Mouse (Mus musculus): ENCODE data around the gene Tra2b. TPM values are rescaled to one million over a fixed set of nuclear protein-coding genes. Genes with fewer than 3 reads are reported as not detected.
"Not testable (repeated sequence)": the region's sequence is repeated elsewhere in the genome, so short reads cannot be mapped to it uniquely, and the experiment has no call there.

The Tra2b gene
- total RNA-seq, 2 experiments from 2014 or later: 51.9 to 62.9 TPM

DNA sequence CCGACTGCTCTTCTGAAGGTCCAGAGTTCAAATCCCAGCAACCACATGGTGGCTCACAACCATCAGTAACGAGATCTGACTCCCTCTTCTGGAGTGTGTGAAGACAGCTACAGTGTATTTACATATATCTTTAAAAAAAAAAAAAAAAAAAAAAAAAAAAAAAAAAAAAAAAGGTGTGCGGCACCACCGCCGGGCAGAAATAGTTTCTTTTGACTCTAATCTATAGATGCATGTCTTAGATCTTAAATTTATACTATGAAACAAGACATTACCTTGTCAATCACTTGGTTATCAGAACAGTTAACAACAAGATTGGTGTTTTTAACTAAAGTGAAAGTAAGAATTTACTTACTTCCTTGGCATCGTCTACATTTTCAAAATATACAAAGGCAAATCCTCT lies 13.6 kb downstream of the Tra2b start:
- intact Hi-C loops (cut with DNase I); DNase-seq: not testable (repeated sequence)

DNA sequence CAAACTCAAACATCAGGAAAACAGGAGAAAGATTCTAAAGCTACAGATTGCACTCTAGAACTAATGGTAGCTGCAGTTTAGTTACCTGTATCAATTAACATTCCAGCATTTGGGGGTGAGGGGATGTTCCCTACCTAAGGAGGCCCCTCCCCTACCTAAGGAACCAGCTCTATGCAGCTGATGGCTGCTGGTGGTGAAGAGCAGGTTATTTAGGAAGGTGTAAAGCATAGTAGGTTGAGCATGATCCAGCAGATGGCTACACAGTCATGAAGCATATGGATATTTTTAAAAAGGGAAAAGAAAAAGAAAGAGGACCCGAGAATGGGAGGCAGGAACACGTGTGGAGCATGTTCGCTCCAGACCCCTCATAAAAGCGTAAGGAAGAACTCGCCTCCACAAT lies 15.5 kb downstream of the Tra2b start:
- DNase-seq: no peak
- intact Hi-C loops (cut with DNase I): no loop called here

DNA sequence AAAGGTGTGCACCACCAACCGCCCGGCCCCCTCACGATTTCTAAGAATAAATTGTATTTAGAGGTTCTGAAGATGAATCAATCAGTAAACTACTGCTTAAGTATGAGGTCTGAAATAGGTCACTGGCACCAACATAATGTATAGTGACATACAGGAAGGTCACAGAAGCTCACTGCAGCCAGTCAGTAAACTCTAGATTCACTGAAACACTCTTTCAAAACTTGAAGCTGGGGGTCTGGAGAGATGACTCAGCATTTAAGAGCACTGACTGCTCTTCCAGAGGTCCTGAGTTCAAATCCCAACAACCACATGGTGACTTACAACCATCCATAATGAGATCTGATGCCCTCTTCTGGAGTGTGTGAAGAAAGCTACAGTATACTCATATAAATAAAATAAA lies 16.1 kb downstream of the Tra2b start:
- no peak for DNase-seq
- intact Hi-C loops (cut with DNase I): no loop called here

DNA sequence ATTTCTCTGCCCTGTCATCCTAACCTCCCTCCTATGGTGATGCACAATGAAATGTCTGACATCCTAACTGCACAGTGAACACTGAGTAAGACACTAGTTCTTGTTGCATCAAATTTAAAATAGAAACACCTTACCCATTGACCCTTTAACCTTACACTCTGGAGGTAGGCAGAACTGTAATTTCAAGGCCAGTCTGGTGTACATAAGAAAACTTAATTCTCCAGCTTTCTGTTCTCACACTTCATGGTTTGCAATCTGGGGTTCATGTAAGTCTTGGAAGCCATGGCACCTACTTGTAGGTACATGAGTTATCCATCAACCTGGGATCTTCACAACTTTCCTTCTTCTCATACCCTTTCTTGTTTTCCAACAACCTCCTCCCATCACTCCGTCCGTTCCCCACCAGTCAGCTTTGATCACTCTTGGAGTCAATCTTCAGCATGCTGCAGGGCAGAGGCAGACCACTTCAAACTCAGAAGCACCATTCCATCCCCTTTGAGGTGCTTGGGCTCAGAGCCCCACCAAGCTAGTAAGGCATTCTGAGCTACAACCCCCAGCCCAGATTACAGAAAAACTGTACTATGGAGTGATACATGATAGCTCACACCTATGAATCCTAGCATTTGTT lies 23.5 kb downstream of the Tra2b start:
- intact Hi-C loops (cut with DNase I): loop anchor here (5.0 kb wide), 1 partner anchor 80 kb away; the partner anchor contains the start of gene Igf2bp2
- no peak for DNase-seq

DNA sequence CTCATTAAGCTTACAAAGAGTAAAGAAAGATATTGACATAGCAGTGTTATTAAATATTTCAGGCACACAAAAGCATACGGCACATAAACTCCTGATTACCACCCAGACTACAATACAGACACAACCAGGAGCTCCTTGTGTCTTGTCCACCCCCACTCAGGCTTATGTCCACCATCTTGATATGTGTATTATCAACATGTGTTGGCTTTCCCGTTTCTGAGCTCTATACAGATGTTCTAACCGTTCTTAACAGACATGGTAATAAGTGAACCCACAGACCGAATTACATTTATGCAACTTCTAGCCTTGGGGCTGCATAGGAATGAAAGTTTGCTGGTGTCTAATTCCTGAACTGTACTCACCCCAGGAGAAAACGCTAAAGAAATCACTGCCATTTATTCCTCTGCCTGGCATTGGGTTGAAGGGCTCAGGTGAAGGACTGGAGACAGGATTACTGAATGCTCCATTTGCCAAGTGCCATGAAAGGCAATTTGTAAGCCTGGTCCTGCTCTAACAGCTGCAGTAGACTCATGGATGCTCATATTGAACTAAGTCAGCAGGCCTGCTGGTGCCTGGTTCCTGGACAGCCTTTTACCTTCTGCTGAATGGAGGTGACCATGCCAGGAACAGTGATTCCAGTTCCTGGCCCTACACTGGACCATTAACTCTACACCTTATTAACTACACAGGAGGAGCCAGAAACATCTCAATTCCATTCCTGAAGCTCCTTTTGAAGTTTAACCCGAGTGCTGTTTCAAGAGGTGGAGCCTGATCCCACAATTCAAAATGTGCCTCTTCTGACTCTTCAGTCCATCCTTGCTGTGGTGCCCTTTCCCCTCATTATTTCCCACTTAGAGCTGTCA lies 24.2 kb downstream of the Tra2b start:
- intact Hi-C loops (cut with DNase I): loop anchor here (5.0 kb wide), 1 partner anchor 79 kb away; the partner anchor contains the start of gene Igf2bp2
- DNase-seq: no peak

DNA sequence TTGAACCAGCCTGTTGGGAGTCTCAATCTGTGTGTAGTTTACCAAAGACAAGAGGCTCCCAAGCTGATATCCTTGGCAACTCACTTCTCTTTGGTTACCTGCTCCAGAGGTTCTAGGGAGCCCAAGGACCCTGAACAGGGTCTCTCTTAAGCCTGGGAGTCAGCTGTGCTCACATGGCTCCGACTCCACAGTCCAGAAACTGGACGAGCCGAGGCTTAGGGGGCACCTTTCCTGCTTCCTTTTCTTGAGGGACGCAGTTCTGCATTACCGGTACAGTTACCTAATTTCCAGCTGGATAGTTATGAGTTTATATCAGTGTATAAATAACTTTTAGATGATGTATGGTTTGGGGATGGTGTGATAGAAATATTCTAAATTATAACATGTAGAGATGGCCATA lies 24.9 kb downstream of the Tra2b start:
- intact Hi-C loops (cut with DNase I): loop anchor here (5.0 kb wide), 1 partner anchor 79 kb away; the partner anchor contains the start of gene Igf2bp2
- DNase-seq: no peak

DNA sequence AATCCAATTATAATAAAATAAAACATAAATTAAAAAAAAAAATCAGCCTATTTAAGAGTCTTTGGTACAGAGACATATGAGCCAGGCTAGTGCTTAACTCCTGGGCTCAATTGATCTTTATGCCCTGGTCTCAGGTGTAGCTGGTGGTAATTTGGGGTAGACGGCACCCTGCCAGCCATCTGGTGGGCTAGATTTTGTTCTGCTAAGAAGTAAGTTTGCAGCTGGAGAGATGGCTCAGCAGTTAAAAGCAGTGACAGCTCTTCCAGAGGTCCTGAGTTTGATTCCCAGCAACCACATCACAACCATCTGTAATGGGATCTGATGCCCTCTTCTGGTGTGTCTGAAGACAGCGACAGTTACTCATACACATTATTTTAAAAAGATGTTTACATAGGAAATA lies 25.8 kb downstream of the Tra2b start:
- intact Hi-C loops (cut with DNase I): loop anchor here (5.0 kb wide), 1 partner anchor 78 kb away; the partner anchor contains the start of gene Igf2bp2
- DNase-seq: no peak

DNA sequence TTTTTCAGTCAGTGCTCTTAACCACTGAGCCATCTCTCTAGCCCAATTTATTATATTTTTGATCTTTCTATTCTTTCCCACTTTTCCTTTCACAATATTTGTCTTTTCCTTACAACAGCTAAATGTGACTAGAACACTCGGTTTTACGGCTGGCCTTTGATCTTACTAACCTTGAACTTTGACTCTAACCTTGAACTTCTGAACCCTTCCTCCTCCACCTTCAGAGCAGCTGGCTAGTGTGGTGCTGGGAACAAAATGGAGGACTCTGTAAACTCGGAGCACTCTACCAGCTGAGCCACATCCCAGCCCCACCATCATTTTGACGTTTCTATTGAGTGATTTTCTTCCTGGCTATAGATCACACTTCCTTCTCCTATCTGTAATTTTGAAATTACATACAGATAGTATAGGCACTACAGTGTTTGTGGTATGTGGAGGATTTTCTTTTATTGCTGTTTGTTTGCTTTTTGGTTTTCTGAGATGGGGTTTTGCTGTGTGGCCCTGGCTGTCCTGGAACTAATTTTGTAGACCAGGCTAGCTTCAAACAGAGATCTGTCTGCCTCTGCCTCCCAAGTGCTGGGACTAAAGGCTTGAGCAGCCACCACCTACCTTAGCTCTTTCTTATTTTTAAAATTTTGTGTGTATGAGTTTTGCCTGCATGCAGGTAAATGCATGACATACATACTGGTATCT lies 26.7 kb downstream of the Tra2b start:
- intact Hi-C loops (cut with DNase I): no loop called here
- no peak for DNase-seq

DNA sequence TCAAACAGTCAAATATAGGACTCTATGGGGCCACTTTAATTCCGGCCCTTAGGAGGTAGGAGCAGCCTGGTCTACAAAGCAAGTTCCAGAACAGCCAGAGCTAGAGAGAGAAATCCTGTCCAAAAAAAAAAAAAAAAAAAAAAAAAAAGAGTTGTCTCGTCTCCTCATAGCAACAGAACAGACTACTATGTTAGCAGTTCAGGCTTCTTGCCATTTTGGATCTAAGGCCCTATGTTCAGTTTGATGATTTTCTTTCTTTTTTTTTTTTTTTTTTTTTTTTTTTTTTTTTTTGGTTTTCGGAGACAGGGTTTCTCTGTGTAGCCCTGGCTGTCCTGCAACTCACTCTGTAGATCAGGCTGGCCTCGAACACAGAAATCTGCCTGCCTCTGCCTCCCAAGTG lies 27.4 kb downstream of the Tra2b start:
- DNase-seq; intact Hi-C loops (cut with DNase I): not testable (repeated sequence)

DNA sequence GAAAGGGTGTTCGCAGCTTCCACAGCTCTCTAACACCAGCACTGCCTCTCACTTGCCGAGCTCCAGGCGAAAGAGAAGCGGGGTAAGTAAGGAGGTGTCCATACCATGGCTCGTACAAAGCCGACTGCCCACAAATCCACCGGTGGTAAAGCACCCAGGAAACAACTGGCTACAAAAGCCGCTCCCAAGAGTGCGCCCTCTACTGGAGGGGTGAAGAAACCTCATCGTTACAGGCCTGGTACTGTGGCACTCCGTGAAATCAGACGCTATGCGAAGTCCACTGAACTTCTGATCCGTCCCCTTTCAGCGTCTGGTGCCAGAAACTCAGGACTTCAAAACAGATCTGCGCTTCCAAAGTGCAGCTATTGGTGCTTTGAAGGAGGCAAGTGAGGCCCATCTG lies 29.0 kb downstream of the Tra2b start:
- DNase-seq: no peak
- intact Hi-C loops (cut with DNase I): no loop called here

DNA sequence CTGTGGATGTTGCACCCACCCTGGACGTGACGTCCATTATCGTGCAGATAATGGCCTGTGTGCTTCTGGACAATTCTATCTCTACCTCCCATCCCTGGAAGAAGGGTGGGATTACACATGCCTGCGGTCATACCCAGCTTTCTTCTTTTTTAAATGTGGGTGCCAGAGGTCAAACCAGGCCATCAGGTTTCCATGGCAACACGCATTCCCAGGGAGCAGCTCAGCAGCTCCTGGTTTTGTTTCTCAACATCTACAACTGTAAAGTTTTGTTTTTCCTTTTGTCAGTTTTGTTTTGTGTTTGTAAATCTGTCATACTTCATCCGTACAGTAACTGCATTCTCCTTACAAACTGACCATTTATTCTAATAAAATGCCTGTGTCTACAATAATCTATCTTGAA lies 31.3 kb downstream of the Tra2b start:
- intact Hi-C loops (cut with DNase I): no loop called here

DNA sequence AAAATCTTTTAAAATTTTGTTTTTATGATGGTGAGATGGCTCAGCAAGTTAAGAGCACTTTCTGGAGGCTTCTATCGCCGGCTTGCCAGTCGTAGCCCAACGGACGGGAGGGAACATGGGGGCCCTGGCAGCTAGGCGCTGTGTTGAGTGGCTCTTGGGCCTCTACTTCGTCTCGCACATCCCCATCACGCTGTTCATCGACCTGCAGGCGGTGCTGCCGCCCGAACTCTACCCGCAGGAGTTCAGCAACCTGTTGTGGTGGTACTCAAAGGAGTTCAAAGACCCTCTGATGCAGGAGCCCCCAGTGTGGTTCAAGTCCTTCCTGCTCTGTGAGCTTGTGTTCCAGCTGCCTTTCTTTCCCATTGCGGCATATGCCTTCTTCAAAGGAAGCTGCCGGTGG lies 35.5 kb downstream of the Tra2b start:
- DNase-seq; intact Hi-C loops (cut with DNase I): not testable (repeated sequence)

More for the DNA sequence above, 31.3 kb downstream of the Tra2b start:
- no peak for DNase-seq

DNA sequence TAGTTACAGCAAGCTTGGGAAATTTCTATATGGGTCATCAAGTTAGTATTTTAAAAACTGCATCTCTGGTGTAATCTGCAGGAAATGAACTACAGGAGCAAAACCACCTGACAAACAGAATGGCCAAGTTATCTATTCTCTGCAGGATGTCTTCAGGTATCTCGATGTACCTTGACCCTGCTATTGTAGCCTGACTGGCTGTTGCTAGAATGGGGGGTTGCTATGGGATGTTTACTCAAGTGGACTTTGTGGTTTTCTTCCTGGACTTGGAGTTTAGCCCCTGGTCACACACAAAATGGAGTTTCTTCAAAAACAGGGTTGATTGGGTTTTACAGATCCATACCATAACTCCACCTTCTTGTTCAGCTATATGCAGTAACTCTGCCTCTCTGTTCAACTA lies 62.3 kb downstream of the Tra2b start:
- DNase-seq: no peak
- intact Hi-C loops (cut with DNase I): no loop called here

DNA sequence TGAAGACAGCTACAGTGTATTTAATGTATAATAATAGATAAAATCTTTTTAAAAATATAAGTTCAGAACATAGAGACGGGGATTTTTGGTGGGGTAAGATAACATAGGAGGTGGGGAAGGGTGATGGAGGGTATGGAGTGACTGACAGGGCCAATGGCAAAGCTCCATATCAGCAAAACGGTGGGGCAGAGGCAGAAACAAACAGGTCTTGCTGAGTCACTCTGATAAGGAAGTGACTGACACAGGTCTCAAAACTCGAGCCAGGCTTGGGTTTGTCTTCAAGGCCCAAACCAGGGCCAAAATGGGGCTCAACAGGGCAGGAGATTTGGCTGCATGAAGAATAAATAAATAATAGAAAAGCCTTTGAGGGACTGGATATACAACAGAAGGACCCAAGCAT lies 63.9 kb downstream of the Tra2b start:
- intact Hi-C loops (cut with DNase I): no loop called here
- DNase-seq: no peak

DNA sequence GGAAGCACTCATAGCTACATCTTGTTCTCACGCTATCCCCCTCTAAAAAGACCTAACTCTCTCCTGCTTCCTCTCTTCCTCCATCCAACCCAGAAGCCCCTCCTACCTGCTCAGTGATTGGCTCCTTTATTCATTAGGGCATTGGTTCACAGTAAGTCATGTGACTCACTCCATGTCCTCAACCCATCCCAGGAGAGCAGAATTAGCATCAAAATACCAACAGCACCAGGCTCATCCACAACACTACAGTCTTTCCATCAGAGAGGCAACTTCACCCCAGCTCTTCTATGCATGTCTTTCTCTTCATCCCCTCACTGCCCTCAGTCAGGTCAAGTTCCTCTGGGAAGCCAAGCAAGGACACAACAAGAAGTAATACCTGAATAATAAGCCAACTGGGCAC lies 65.3 kb downstream of the Tra2b start:
- no peak for DNase-seq
- intact Hi-C loops (cut with DNase I): no loop called here

Other genes starting within 250 kb of the Tra2b start
- 10 to 100 TPM; 10.9 to 13.4 TPM for gene Igf2bp2, start 102.7 kb downstream of the Tra2b start, total RNA-seq (2021)
- gene Etv5, start 173.7 kb upstream of the Tra2b start, total RNA-seq (2021): 10 to 100 TPM in 1 of 2 experiments, 1 to 10 TPM in 1; 7.6 to 10.1 TPM